Mouse (Mus musculus) embryonic facial prominence, embryonic 15.5 days (tissue): ENCODE results near the gene Gusb. TPM values are rescaled to one million over a fixed set of nuclear protein-coding genes. Genes with fewer than 3 reads are reported as not detected.
A peak's percentile ranks its signal among the peaks of the same experiment; 100 is the strongest.

Experiments used
- ATAC-seq: fragments of 200-750 bp; cut with Nextera tagmentation; 2 replicates; pipeline ENCODE4 v1.8.0; 2017; ENCODE audit warnings: low read depth, moderate TSS enrichment; ENCODE audit not compliant: insufficient number of reproducible peaks, low FRiP score, low TSS enrichment
- H3K27ac ChIP-seq: fragments of 300-500 bp; sonication (generic); replicated peaks from 2 replicates; pipeline ENCODE4 v1.5.1; 2015; ENCODE audit warnings: mild to moderate bottlenecking, inconsistent platforms
- H3K27me3 ChIP-seq: fragments of 300-500 bp; sonication (generic); 2 replicates; pipeline ENCODE4 v1.6.1; 2015; ENCODE audit warnings: inconsistent platforms
- H3K36me3 ChIP-seq: fragments of 300-500 bp; sonication (generic); 2 replicates; pipeline ENCODE4 v1.6.1; 2015; ENCODE audit warnings: mild to moderate bottlenecking, inconsistent platforms
- H3K4me1 ChIP-seq: fragments of 300-500 bp; sonication (generic); 2 replicates; pipeline ENCODE4 v1.6.1; 2015; ENCODE audit warnings: inconsistent platforms
- H3K4me2 ChIP-seq: fragments of 300-500 bp; sonication (generic); replicated peaks from 2 replicates; pipeline ENCODE4 v1.6.1; 2015; ENCODE audit warnings: mild to moderate bottlenecking, inconsistent platforms
- H3K4me3 ChIP-seq: fragments of 300-500 bp; sonication (generic); replicated peaks from 2 replicates; pipeline ENCODE4 v1.5.1; 2015; ENCODE audit warnings: mild to moderate bottlenecking, inconsistent platforms
- H3K9ac ChIP-seq: fragments of 300-500 bp; sonication (generic); 2 replicates; pipeline ENCODE4 v1.6.1; 2015; ENCODE audit warnings: inconsistent platforms
- H3K9me3 ChIP-seq: fragments of 300-500 bp; sonication (generic); replicated peaks from 2 replicates; pipeline ENCODE4 v1.6.1; 2016; ENCODE audit warnings: inconsistent platforms
- WGBS: fragments of 180-500 bp; shearing (Covaris S2); methylation state at CpG from one replicate; pipeline ENCODE4 v1.1.7; 2015; 5-methylcytosine and 5-hydroxymethylcytosine counted together
- polyA plus RNA-seq: library from polyadenylated mRNA; unstranded; fragments of >200 nt; fragmentation: Nextera tagmentation; extraction: Ambion mirVana; gene quantifications from 2 replicates; pipeline ENCODE4 v1.2.1, GENCODE M21; 2015

Gene Gusb
- polyA plus RNA-seq, 1 experiment from 2014 or later: 46.7 TPM

GRCm38 (mm10) chr5:130000735-130001134 is 2.1 kb downstream of the Gusb start:
- Histone ChIP-seq H3K9me3 (no peaks in the 10 kb centered on the region), H3K4me1 (peaks cover 6% of the 10 kb centered on the region), H3K36me3 (no peaks in the 10 kb centered on the region), H3K4me3 (no peak overlapping the region), H3K4me2 (no peak overlapping the region), H3K27ac (no peak overlapping the region), H3K27me3 (no peaks in the 10 kb centered on the region), H3K9ac (no peak overlapping the region)
- WGBS: 89% methylated on average over 12 of the region's 12 CpGs
- no peak for ATAC-seq

- H3K9me3 ChIP-seq: no peaks in the 10 kb centered on the region
- no peaks in the 10 kb centered on the region for H3K27me3 ChIP-seq
- WGBS: 34% methylated on average over 4 of the region's 4 CpGs
- H3K4me2 ChIP-seq: no peak overlapping the region
- peaks cover 6% of the 10 kb centered on the region for H3K4me1 ChIP-seq
- H3K27ac ChIP-seq: no peak overlapping the region
- H3K9ac ChIP-seq: no peak overlapping the region
- ATAC-seq: no peak
- H3K4me3 ChIP-seq: no peak overlapping the region
- no peaks in the 10 kb centered on the region for H3K36me3 ChIP-seq
These were observed 3.8 kb downstream of the Gusb start for GRCm38 (mm10) chr5:129999097-129999496.

DNA sequence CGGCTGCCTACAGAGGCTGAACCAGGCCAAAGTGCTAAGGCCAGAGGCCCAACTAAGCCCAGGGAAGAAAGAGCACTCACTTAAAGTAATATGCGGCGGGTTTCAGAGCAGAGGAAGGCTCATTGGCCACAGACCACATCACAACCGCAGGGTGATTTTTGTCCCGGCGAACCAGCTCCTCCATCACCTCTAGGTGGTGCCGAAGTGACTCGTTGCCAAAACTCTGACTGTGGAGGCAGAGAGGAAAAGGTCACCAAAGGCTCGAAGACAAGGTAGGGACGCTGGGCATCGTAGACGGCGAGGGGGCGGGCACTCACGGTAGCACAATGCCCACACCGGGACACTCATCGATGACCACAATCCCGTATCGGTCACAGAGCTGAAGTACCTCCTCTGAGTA is 5.1 kb downstream of the Gusb start:
- H3K27ac ChIP-seq: no peak overlapping the region
- no peak overlapping the region for H3K4me3 ChIP-seq
- H3K4me1 ChIP-seq: no peaks in the 10 kb centered on the region; the same call in 1 of the 2 replicates
- no peak overlapping the region for H3K9ac ChIP-seq
- no peak for ATAC-seq
- H3K36me3 ChIP-seq: no peaks in the 10 kb centered on the region
- no peaks in the 10 kb centered on the region for H3K27me3 ChIP-seq
- no peaks in the 10 kb centered on the region for H3K9me3 ChIP-seq
- WGBS: 69% methylated on average over 19 of the region's 19 CpGs
- no peak overlapping the region for H3K4me2 ChIP-seq

DNA sequence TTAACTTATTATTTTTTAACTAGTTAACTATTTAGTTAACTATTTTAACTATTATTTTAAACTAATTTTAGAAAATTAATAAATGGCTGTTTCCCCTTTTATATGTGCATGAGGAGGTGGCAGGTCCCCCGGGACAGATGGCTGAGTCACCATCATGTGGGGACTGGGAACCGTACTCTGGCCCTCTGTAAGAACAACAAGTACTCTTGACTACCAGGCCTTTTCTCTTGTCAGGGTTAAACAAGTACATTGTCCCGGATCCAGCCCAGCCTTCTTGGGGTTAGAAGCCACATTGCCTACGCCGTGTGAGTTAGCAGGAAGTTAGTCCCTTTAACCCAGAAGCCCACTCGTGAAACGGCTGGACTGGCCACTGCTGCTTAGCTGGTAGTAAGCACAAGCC is 7.9 kb downstream of the Gusb start:
- H3K27ac ChIP-seq: no peak overlapping the region
- no peaks in the 10 kb centered on the region for H3K9me3 ChIP-seq
- no peaks in the 10 kb centered on the region for H3K4me1 ChIP-seq
- 89% methylated on average over 7 of the region's 7 CpGs for WGBS
- ATAC-seq: no peak
- H3K27me3 ChIP-seq: no peaks in the 10 kb centered on the region
- H3K4me2 ChIP-seq: no peak overlapping the region
- no peak overlapping the region for H3K9ac ChIP-seq
- H3K36me3 ChIP-seq: peaks cover 9% of the 10 kb centered on the region
- H3K4me3 ChIP-seq: no peak overlapping the region

DNA sequence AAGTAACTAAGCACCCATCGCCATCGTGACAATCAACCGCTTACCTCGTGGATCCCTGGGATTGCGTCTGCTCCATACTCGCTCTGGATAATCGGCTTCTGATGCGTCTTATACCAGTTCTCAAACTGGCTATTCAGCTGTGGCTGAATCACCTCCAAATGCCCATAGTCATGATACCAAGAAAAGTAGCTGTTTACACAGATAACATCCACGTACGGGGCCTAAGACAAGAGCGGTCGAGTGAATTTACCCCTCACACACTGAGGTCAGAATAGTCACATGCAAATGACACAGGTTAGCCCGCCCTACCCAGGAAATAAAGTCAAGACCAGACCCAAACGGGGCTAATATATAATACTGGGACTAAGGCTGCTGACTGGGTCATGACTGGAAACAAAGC is 9.5 kb downstream of the Gusb start:
- Histone ChIP-seq H3K4me2 (no peak overlapping the region), H3K4me3 (no peak overlapping the region), H3K9ac (no peak overlapping the region), H3K36me3 (peaks cover 14% of the 10 kb centered on the region), H3K9me3 (no peaks in the 10 kb centered on the region), H3K27ac (no peak overlapping the region), H3K27me3 (no peaks in the 10 kb centered on the region), H3K4me1 (no peaks in the 10 kb centered on the region)
- WGBS: 90% methylated on average over 14 of the region's 14 CpGs
- no peak for ATAC-seq

DNA sequence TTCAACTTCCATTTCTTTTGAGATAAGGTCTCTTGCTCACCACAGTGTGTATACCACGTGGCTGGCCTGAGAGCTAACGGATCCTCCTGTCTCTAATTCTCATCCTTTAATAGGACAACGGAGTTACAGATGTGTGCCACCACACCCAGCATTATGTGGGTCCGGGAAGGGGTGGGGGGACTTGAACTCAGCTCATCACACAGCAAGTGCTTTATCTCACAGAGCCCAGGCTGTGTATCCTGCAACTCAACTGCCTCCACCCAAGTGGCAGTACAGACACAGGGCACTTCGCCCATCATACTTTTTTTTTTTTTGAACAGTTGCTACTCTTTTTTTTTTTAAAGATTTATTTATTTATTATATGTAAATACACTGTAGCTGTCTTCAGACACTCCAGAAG is 11.0 kb downstream of the Gusb start:
- ATAC-seq: no peak
- no peaks in the 10 kb centered on the region for H3K27me3 ChIP-seq
- H3K4me1 ChIP-seq: no peaks in the 10 kb centered on the region
- no peak overlapping the region for H3K4me2 ChIP-seq
- peaks cover 18% of the 10 kb centered on the region for H3K36me3 ChIP-seq
- H3K4me3 ChIP-seq: no peak overlapping the region
- WGBS: 85% methylated on average over 5 of the region's 5 CpGs
- no peak overlapping the region for H3K9ac ChIP-seq
- no peaks in the 10 kb centered on the region for H3K9me3 ChIP-seq
- H3K27ac ChIP-seq: no peak overlapping the region

GRCm38 (mm10) chr5:129989376-129989775 is 13.5 kb downstream of the Gusb start:
- H3K4me3 ChIP-seq: no peak overlapping the region
- ATAC-seq: no peak
- H3K27me3 ChIP-seq: no peaks in the 10 kb centered on the region
- no peak overlapping the region for H3K9ac ChIP-seq
- no peaks in the 10 kb centered on the region for H3K9me3 ChIP-seq
- H3K27ac ChIP-seq: no peak overlapping the region
- WGBS: 80% methylated on average over 13 of the region's 13 CpGs
- H3K36me3 ChIP-seq: peaks cover 22% of the 10 kb centered on the region
- no peaks in the 10 kb centered on the region for H3K4me1 ChIP-seq
- no peak overlapping the region for H3K4me2 ChIP-seq

DNA sequence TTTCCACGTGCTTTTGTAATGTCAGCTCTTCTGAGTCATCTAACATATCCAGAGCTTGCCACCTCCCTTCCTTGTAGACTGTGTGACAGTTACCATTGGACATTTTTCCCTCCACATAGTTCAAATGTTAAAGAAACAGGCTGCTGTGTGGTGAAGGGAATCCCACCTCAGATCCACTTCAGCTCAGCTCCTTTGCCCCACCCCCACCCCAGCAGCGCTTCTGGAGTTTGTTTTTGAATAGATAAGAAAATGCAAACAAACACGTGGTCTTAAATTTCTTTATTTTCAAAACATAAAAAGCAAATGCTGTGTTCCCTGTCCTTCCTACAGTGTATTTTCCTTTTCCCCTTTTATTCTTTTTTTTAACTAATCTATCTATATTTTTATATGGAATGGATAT is 22.6 kb downstream of the Gusb start:
- Histone ChIP-seq H3K36me3 (peaks cover 20% of the 10 kb centered on the region; the same call in 1 of the 2 replicates), H3K27ac (no peak overlapping the region), H3K4me1 (no peaks in the 10 kb centered on the region), H3K9ac (no peak overlapping the region), H3K4me2 (no peak overlapping the region), H3K4me3 (no peak overlapping the region), H3K27me3 (no peaks in the 10 kb centered on the region), H3K9me3 (no peaks in the 10 kb centered on the region)
- ATAC-seq: no peak
- WGBS: 79% methylated on average over 3 of the region's 3 CpGs

DNA sequence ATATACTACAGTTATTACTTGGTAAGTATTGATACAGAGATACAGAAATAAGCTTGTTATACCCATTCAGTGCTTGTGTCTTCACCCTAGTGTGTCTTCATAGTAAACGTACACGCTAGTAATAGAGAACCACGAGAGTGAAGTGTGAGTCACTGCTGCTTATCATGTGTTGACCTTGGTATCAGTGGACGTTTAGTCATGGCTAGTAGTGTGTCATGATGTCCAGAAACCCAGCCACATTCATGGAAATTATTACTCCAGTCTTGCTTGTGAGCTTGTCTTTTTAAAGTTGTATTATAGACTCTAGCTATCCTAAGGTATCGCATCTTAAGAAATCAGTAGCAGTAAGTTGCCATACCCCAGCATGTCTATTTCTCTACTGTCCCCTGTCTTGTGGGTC is 24.2 kb downstream of the Gusb start:
- Histone ChIP-seq H3K27me3 (no peaks in the 10 kb centered on the region), H3K27ac (no peak overlapping the region), H3K36me3 (peaks cover 12% of the 10 kb centered on the region; the same call in 1 of the 2 replicates), H3K4me1 (0 out of 2 replicates have a peak, but pooled peaks cover 4% of the 10 kb centered on the region), H3K4me2 (no peak overlapping the region), H3K4me3 (no peak overlapping the region), H3K9ac (no peak overlapping the region), H3K9me3 (no peaks in the 10 kb centered on the region)
- WGBS: 92% methylated on average over 5 of the region's 5 CpGs
- no peak for ATAC-seq

GRCm38 (mm10) chr5:129977768-129978167 is 25.1 kb downstream of the Gusb start:
- Histone ChIP-seq H3K27ac (no peak overlapping the region), H3K4me1 (0 out of 2 replicates have a peak, but pooled peaks cover 4% of the 10 kb centered on the region), H3K9ac (no peak overlapping the region), H3K4me2 (no peak overlapping the region), H3K36me3 (peaks cover 4% of the 10 kb centered on the region; the same call in 1 of the 2 replicates), H3K4me3 (no peak overlapping the region), H3K9me3 (no peaks in the 10 kb centered on the region), H3K27me3 (no peaks in the 10 kb centered on the region)
- WGBS: 87% methylated on average over 4 of the region's 4 CpGs
- no peak for ATAC-seq

DNA sequence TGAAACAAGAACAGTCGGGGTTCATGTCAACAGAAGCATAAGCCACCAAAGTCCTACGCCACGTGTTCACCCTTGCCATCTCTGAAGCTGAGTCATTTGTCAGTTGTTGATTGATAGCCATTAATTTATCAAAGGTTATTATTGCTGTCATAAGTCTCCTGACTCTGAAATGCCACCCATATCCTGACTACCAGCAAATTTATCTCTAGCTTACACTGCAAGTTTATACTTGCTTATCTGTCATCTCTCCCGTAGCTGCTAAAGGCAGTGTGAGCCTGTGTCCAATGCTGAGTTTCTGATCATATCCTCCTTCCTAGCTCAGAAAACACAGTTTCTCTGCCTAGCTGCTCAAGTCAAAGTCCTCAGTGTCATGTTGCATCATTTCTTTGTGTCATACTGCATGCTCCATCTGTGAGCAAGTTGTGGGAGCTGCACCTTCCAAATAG is 28.0 kb downstream of the Gusb start:
- whole genome bisulfite sequencing: 64% methylated on average over 4 of the region's 4 CpGs

GRCm38 (mm10) chr5:129974354-129974753 is 28.5 kb downstream of the Gusb start:
- Histone ChIP-seq H3K4me3 (no peak overlapping the region), H3K36me3 (peaks cover 13% of the 10 kb centered on the region; the same call in 1 of the 2 replicates), H3K27ac (no peak overlapping the region), H3K4me1 (0 out of 2 replicates have a peak, but pooled peaks cover 4% of the 10 kb centered on the region), H3K27me3 (no peaks in the 10 kb centered on the region), H3K9ac (no peak overlapping the region), H3K4me2 (no peak overlapping the region), H3K9me3 (no peaks in the 10 kb centered on the region)
- no peak for ATAC-seq
- WGBS: 84% methylated on average over 4 of the region's 4 CpGs

More for the DNA sequence above, 28.0 kb downstream of the Gusb start:
- ATAC-seq: no peak
- Histone ChIP-seq H3K4me1 (0 out of 2 replicates have a peak, but pooled peaks cover 4% of the 10 kb centered on the region), H3K4me2 (no peak overlapping the region), H3K27me3 (no peaks in the 10 kb centered on the region), H3K9me3 (no peaks in the 10 kb centered on the region), H3K9ac (no peak overlapping the region), H3K27ac (peak overlapping the region; percentile 17; the same call in 1 of the 2 replicates), H3K36me3 (peaks cover 13% of the 10 kb centered on the region; the same call in 1 of the 2 replicates), H3K4me3 (no peak overlapping the region)
